Mouse (Mus musculus) limb, embryonic 11.5 days (tissue): ENCODE measurements around the gene Spats1. TPM values are rescaled to one million over a fixed set of nuclear protein-coding genes. Genes with fewer than 3 reads are reported as not detected.
A peak's percentile ranks its signal among the peaks of the same experiment; 100 is the strongest.

Experiments
- ATAC-seq: fragments of 200-750 bp; cut with Nextera tagmentation; 2 replicates; pipeline ENCODE4 v1.8.0; 2017; ENCODE audit warnings: low read depth; ENCODE audit not compliant: insufficient number of reproducible peaks, low FRiP score, low TSS enrichment
- DNase-seq: peaks from one replicate; pipeline ENCODE4 v3.0.0-alpha.2; 2015; ENCODE audit warnings: low spot score
- H3K27ac ChIP-seq: fragments of 300-500 bp; sonication (generic); replicated peaks from 2 replicates; pipeline ENCODE4 v1.5.1; 2014; ENCODE audit warnings: low read depth, mild to moderate bottlenecking, low read length
- H3K27me3 ChIP-seq: fragments of 300-500 bp; sonication (generic); 2 replicates; pipeline ENCODE4 v1.6.1; 2014; ENCODE audit warnings: mild to moderate bottlenecking, low read length, mixed read lengths; ENCODE audit not compliant: control insufficient read depth, insufficient read depth
- H3K36me3 ChIP-seq: fragments of 300-500 bp; sonication (generic); 2 replicates; pipeline ENCODE4 v1.6.1; 2014; ENCODE audit warnings: mild to moderate bottlenecking, low read length, moderate library complexity, mixed read lengths; ENCODE audit not compliant: control insufficient read depth, insufficient read depth
- H3K4me1 ChIP-seq: fragments of 300-500 bp; sonication (generic); 2 replicates; pipeline ENCODE4 v1.6.1; 2014; ENCODE audit warnings: low read length, mixed read lengths; ENCODE audit not compliant: control insufficient read depth, insufficient read depth
- H3K4me2 ChIP-seq: fragments of 300-500 bp; sonication (generic); 2 replicates; pipeline ENCODE4 v1.6.1; 2014; ENCODE audit warnings: low read depth, mild to moderate bottlenecking, moderate library complexity; ENCODE audit not compliant: severe bottlenecking
- H3K4me3 ChIP-seq: fragments of 300-500 bp; sonication (generic); 2 replicates; pipeline ENCODE4 v1.5.1; 2014; ENCODE audit warnings: low read depth, low read length
- H3K9ac ChIP-seq: fragments of 300-500 bp; sonication (generic); 2 replicates; pipeline ENCODE4 v1.6.1; 2014; ENCODE audit warnings: mild to moderate bottlenecking, low read length
- H3K9me3 ChIP-seq: fragments of 300-500 bp; sonication (generic); 2 replicates; pipeline ENCODE4 v1.6.1; 2016; ENCODE audit warnings: low read length; ENCODE audit not compliant: control insufficient read depth
- WGBS: fragments of 180-500 bp; shearing (Covaris S2); extraction: QIAGEN DNeasy Blood & Tissue Kit; methylation state at CpG from one replicate; pipeline ENCODE4 v1.1.7; 2014; 5-methylcytosine and 5-hydroxymethylcytosine counted together
- polyA plus RNA-seq: library from polyadenylated mRNA; unstranded; fragments of >200 nt; fragmentation: Nextera tagmentation; extraction: Ambion mirVana; gene quantifications from 2 replicates; pipeline ENCODE4 v1.2.1, GENCODE M21; 2014

Spats1 gene
- 0.44 and 0.77 TPM in 2 replicates for polyA plus RNA-seq

DNA sequence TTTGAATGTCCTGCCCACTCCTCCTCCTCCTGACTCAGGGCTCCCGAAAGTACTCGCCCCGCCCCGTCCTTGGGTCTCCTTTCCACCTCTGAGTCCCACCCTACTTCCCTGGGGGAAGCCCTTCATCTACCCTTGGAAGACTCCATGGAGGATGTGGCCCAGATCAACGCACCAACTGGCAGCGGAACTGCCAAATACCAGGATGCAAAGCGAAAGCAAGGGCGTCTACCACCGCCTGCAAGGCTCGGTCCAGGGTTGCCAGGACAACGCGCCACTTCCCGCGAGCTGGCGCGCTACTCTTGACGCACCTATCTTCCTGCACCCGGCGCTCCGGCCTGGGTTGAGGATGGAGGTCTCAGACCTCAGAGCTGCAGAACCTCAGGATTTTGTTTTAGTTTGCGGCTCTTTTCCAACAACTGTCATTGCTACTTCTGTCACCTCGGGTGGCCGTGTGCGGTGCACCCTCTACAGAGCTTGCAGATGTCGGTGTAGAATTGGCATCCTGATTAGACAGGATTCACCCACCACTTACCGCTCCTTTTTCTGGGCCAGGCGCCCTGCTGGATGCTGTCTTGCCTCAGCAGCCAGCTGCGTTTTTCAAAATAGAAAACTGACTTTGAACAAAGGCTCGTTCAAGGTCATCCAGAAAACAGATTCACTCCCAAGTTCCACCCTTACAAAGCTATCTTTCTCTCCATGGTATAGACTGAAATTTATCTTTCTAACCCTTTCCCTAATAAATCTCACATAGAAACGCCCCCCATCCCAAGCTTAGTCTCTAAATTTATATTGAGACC, at the start of gene Spats1:
TSS of gene Spats1 (minus strand) at position 747 of the 797 bp plus-strand sequence.
- Histone ChIP-seq H3K4me3 (peak within 1 kb of the TSS; percentile 33), H3K4me1 (no peaks in the 10 kb centered on the region), H3K9ac (peak within 1 kb of the TSS; percentile 49; the same call in 1 of the 2 replicates), H3K27me3 (peaks cover 5% of the 10 kb centered on the region; the same call in 1 of the 2 replicates), H3K9me3 (no peaks in the 10 kb centered on the region), H3K4me2 (peak within 1 kb of the TSS; percentile 58), H3K27ac (no peak within 1 kb of the TSS), H3K36me3 (no peaks in the 10 kb centered on the region)
- WGBS = 5% methylated on average over 30 of the region's 30 CpGs
- ATAC-seq = no peak
- DNase-seq = peak; percentile 74

DNA sequence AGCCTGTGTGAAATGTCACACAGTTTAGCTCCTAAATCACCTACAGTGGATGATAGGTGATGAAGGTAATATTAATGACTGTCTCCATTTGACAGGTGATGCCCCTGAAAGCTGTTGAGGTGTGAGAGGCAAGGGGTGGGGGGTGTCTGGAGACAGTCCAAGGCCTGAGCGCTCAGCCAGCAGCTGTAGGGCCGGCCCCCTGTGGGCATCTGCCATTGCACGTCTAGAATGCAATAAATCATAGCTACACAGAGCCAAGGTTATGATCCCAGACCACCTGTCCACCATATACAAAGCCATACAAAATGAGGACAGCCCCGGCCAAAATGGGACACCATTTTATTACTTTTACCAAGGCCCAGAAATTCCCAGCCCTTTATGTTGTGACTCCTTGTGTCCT, 49.7 kb upstream of the Spats1 start:
- Histone ChIP-seq H3K4me3 (no peak overlapping the region), H3K4me2 (no peak overlapping the region), H3K9me3 (no peaks in the 10 kb centered on the region), H3K27me3 (peaks cover 3% of the 10 kb centered on the region; the same call in 1 of the 2 replicates), H3K27ac (no peak overlapping the region), H3K9ac (no peak overlapping the region), H3K4me1 (0 out of 2 replicates have a peak, but pooled peaks cover 3% of the 10 kb centered on the region), H3K36me3 (no peaks in the 10 kb centered on the region)
- ATAC-seq (no peak), DNase-seq (no peak)
- WGBS = 43% methylated on average over 4 of the region's 4 CpGs

DNA sequence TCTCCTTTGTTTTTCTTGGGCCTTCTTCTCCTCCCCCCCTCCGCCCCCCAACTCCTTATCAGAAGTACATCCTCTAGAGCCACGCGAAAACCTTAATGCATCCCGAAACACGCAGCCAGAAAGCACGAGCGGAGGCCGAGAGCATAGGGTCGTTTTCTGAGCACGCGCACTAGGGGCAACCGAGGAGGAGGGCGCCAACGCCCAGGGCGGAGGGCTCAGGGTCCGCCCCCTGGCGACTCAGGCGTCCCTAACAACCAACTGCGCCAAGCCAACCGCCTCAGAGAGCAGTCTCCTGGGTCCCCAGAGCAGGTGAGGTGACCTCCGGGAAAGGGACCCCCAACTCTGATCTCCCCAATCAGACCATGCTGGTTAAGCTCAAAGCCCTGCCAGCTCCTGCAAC, 48.0 kb upstream of the Spats1 start, which contains the start of gene Tcte1:
TSS of gene Tcte1 (plus strand) at position 172 of the 400 bp plus-strand sequence.
- Histone ChIP-seq H3K9ac (peak within 1 kb of the TSS; percentile 55), H3K4me1 (0 out of 2 replicates have a peak, but pooled peaks cover 3% of the 10 kb centered on the region), H3K4me3 (peak within 1 kb of the TSS; percentile 35), H3K4me2 (peak within 1 kb of the TSS; percentile 80), H3K27ac (no peak within 1 kb of the TSS), H3K27me3 (no peaks in the 10 kb centered on the region), H3K36me3 (no peaks in the 10 kb centered on the region), H3K9me3 (no peaks in the 10 kb centered on the region)
- peak; percentile 83 for DNase-seq
- under 1% methylated on average over 21 of the region's 21 CpGs for WGBS
- ATAC-seq = peak; percentile 56; the same call in 1 of the 2 replicates

- DNase-seq (no peak), ATAC-seq (no peak)
- H3K4me2 ChIP-seq = no peak overlapping the region
- no peaks in the 10 kb centered on the region for H3K9me3 ChIP-seq
- no peaks in the 10 kb centered on the region for H3K36me3 ChIP-seq
- no peak overlapping the region for H3K9ac ChIP-seq
- 0 out of 2 replicates have a peak, but pooled peaks cover 3% of the 10 kb centered on the region for H3K4me1 ChIP-seq
- no peak overlapping the region for H3K4me3 ChIP-seq
- no peaks in the 10 kb centered on the region for H3K27me3 ChIP-seq
- WGBS = 77% methylated on average over 11 of the region's 11 CpGs
- no peak overlapping the region for H3K27ac ChIP-seq
These were observed 44.9 kb upstream of the Spats1 start for GRCm38 (mm10) chr17:45520136-45520535.

DNA sequence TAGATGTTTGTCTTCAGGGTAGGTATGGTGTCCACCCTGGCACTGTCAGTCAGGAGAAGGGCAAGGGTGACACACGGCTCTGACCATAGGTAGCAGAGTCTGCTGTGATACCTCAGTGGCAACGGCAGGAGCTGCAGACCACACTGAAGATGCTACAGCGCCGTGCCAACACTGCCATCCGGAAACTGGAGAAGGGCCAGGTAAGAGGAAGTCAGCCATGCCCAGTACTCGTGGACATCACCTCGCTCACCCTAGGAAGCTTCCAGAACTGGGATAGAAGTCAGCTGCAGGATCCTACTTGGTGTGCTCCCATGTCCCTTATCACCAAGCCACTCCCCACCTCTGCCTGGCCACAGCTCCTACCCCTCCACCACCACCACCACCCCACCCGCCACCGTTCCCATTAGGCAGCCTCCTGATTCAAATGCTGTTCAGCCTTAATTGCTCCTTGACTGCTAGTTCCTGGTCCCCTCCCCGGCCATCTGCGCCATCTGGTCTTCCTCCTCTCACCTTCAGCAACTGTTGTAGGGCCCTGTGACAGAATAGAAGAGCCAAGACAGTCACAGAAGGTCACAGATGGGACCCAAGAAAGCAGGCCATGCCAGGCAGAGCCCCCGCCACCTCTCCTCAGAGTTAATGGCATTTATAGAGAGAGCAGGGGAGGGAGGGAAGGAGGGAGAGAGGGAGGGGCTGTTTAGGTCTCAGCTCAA, 43.7 kb upstream of the Spats1 start:
- no peak overlapping the region for H3K4me2 ChIP-seq
- 63% methylated on average over 12 of the region's 12 CpGs for WGBS
- DNase-seq = no peak
- H3K9me3 ChIP-seq = no peaks in the 10 kb centered on the region
- no peaks in the 10 kb centered on the region for H3K36me3 ChIP-seq
- no peak overlapping the region for H3K27ac ChIP-seq
- no peak overlapping the region for H3K4me3 ChIP-seq
- H3K4me1 ChIP-seq = 0 out of 2 replicates have a peak, but pooled peaks cover 3% of the 10 kb centered on the region
- H3K9ac ChIP-seq = no peak overlapping the region
- no peaks in the 10 kb centered on the region for H3K27me3 ChIP-seq
- ATAC-seq = no peak

DNA sequence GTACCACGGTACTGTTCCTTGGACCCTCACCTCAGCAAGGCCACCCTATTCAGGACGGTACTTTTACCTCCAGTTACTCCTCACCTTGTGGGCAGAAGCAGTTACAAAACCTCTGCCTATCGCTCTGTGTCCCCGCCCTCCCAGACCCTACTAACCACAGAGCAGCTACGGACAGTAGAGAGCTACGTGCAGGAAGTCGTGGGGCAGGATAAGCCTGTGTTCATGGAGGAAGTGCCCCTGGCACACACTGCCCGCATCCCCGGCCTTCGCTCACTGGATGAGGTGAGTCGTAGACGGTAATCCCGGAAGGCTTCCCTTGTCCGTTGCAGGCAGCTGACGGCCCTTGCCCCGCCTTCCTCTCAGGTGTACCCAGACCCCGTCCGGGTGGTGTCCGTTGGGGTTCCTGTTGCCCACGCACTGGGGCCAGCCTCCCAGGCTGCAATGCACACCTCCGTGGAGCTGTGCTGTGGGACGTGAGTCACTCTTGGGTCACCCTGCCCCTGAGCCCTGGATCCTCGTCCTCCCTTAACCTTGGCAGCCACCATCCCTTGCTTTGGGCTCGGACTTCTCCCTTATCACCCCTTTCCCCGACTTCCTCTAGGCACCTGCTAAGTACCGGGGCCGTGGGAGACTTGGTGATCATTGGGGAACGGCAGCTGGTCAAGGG, 42.5 kb upstream of the Spats1 start:
- WGBS = 94% methylated on average over 27 of the region's 28 CpGs
- Histone ChIP-seq H3K4me1 (no peaks in the 10 kb centered on the region), H3K27me3 (no peaks in the 10 kb centered on the region), H3K27ac (no peak overlapping the region), H3K9me3 (no peaks in the 10 kb centered on the region), H3K4me3 (no peak overlapping the region), H3K4me2 (no peak overlapping the region), H3K9ac (no peak overlapping the region), H3K36me3 (no peaks in the 10 kb centered on the region)
- DNase-seq (no peak), ATAC-seq (no peak)

DNA sequence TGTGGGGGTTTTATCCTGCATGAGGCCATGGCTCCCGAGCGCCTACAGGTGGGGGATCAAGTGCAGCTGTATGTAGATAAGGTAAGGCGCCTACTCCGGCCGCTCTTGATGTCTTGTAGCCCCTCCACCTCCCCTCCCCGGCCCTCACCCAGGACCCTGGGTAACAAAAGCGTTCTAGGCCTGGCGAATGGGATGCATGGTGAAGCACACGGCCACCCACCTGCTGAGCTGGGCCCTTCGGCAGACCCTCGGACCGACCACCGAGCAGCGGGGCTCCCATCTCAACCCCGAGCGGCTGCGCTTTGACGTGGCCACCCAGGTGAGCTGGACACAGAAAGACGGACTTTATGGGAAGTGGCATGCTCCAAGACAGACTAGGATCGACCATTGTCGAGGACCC, 41.9 kb upstream of the Spats1 start:
- H3K4me2 ChIP-seq = no peak overlapping the region
- no peaks in the 10 kb centered on the region for H3K36me3 ChIP-seq
- no peaks in the 10 kb centered on the region for H3K9me3 ChIP-seq
- no peak overlapping the region for H3K4me3 ChIP-seq
- WGBS = 93% methylated on average over 21 of the region's 21 CpGs
- ATAC-seq (no peak), DNase-seq (no peak)
- no peak overlapping the region for H3K27ac ChIP-seq
- H3K4me1 ChIP-seq = no peaks in the 10 kb centered on the region
- no peaks in the 10 kb centered on the region for H3K27me3 ChIP-seq
- H3K9ac ChIP-seq = no peak overlapping the region

DNA sequence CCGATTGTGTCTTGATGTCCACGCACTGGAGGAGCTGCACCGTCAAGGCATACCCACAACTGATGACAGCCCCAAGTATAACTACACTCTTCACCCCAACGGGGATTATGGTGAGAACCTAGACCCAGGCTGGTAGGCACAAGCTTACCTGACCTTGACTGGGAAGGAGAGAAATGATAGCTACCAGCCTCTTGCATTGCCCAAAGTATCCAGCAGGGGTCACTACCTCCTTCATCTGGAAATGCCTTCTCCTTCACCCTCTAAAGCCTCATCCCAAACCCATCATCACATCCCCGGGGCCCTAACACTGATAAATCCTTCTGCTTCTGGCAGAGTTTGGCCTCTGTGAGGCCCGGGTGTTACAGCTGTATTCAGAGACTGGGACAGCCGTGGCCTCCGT, 41.3 kb upstream of the Spats1 start:
- Histone ChIP-seq H3K27me3 (no peaks in the 10 kb centered on the region), H3K4me3 (no peak overlapping the region), H3K4me2 (no peak overlapping the region), H3K9me3 (no peaks in the 10 kb centered on the region), H3K27ac (no peak overlapping the region), H3K4me1 (no peaks in the 10 kb centered on the region), H3K9ac (no peak overlapping the region), H3K36me3 (no peaks in the 10 kb centered on the region)
- DNase-seq (peak; percentile 87), ATAC-seq (no peak)
- WGBS = 59% methylated on average over 8 of the region's 8 CpGs
